Mouse (Mus musculus) MEL (cell line): ENCODE measurements around the gene Fgfr2. TPM values are rescaled to one million over a fixed set of nuclear protein-coding genes. Genes with fewer than 3 reads are reported as not detected.

Experiments used
- DNase-seq: peaks from one replicate; pipeline ENCODE4 v3.0.0; 2011; ENCODE audit warnings: low read depth, low spot score
- H3K27ac ChIP-seq: 2 replicates; pipeline ENCODE4 v1.5.1; 2012; ENCODE audit warnings: low read depth, mild to moderate bottlenecking, control low read depth, low read length, moderate library complexity; ENCODE audit not compliant: control insufficient read depth
- H3K27me3 ChIP-seq, 2 experiments: fragments of 150-350 bp in 1 of 2; sonication (generic) in 1 of 2; 2 replicates each; pipeline ENCODE4 v1.6.1; 2012; ENCODE audit warnings: low read length in 2 of 2, mild to moderate bottlenecking in 2 of 2, improper control_type of control experiment in 1 of 2, moderate library complexity in 1 of 2; ENCODE audit not compliant: insufficient read depth in 2 of 2, control insufficient read depth in 1 of 2
- H3K36me3 ChIP-seq, 2 experiments: 2 replicates each; pipeline ENCODE4 v1.6.1; 2012 to 2014; ENCODE audit warnings: low read length in 2 of 2, improper control_type of control experiment in 1 of 2, inconsistent platforms in 1 of 2, mild to moderate bottlenecking in 1 of 2; ENCODE audit not compliant: insufficient read depth in 2 of 2, control insufficient read depth in 1 of 2
- H3K4me1 ChIP-seq, 2 experiments: fragments of 150-350 bp in 1 of 2; sonication (generic) in 1 of 2; 2 replicates each; pipeline ENCODE4 v1.6.1; 2012; ENCODE audit warnings: low read length in 2 of 2, improper control_type of control experiment in 1 of 2, mild to moderate bottlenecking in 1 of 2; ENCODE audit not compliant: insufficient read depth in 2 of 2, control insufficient read depth in 1 of 2
- H3K4me3 ChIP-seq, 2 experiments: fragments of 150-350 bp in 1 of 2; sonication (generic) in 1 of 2; 2 replicates each; pipeline ENCODE4 v1.5.1; 2012; ENCODE audit warnings: low read depth in 2 of 2, low read length in 2 of 2, mild to moderate bottlenecking in 2 of 2, moderate library complexity in 2 of 2, control low read depth in 1 of 2, improper control_type of control experiment in 1 of 2; ENCODE audit not compliant: control insufficient read depth in 1 of 2, insufficient read depth in 1 of 2
- H3K79me2 ChIP-seq: 2 replicates; pipeline ENCODE4 v1.6.1; 2012; ENCODE audit warnings: mild to moderate bottlenecking, low read length, moderate library complexity; ENCODE audit not compliant: control insufficient read depth, poor library complexity, insufficient read depth
- H3K9ac ChIP-seq: 2 replicates; pipeline ENCODE4 v1.6.1; 2012; ENCODE audit warnings: low read depth, mild to moderate bottlenecking, control low read depth, low read length, moderate library complexity; ENCODE audit not compliant: control insufficient read depth, poor library complexity, severe bottlenecking
- H3K9me3 ChIP-seq: fragments of 150-350 bp; sonication (generic); replicated peaks from 2 replicates; pipeline ENCODE4 v1.6.1; 2012; ENCODE audit warnings: mild to moderate bottlenecking, low read length, improper control_type of control experiment, moderate library complexity; ENCODE audit not compliant: insufficient read depth
- BHLHE40 ChIP-seq: IDR thresholded peaks from 2 replicates; pipeline ENCODE4 v1.6.1; 2012; ENCODE audit warnings: low read depth, mild to moderate bottlenecking, inconsistent platforms, low read length, improper control_type of control experiment, borderline replicate concordance
- CHD1 ChIP-seq: IDR thresholded peaks from 2 replicates; pipeline ENCODE4 v1.6.1; 2012; ENCODE audit warnings: low read depth, mild to moderate bottlenecking, inconsistent platforms, low read length, improper control_type of control experiment
- CHD2 ChIP-seq: IDR thresholded peaks from 2 replicates; pipeline ENCODE4 v1.6.1; 2011; ENCODE audit warnings: low read length, improper control_type of control experiment
- CTCF ChIP-seq, 3 experiments: IDR thresholded peaks in 2 of 3; conservative IDR thresholded peaks in 1 of 3; 2 replicates each; pipeline ENCODE4 v1.5.1; 2011 to 2012; ENCODE audit warnings: low read length in 3 of 3, low read depth in 2 of 3, mild to moderate bottlenecking in 2 of 3, improper control_type of control experiment in 1 of 3, inconsistent platforms in 1 of 3, mixed read lengths in 1 of 3, moderate library complexity in 1 of 3; ENCODE audit not compliant: control insufficient read depth in 1 of 3, insufficient read depth in 1 of 3, poor library complexity in 1 of 3, severe bottlenecking in 1 of 3
- E2F4 ChIP-seq: IDR thresholded peaks from 2 replicates; pipeline ENCODE4 v1.6.1; 2011; ENCODE audit warnings: low read depth, low read length, improper control_type of control experiment, borderline replicate concordance
- ELF1 ChIP-seq: IDR thresholded peaks from 2 replicates; pipeline ENCODE4 v1.6.1; 2014; ENCODE audit warnings: low read depth, mild to moderate bottlenecking, inconsistent platforms, low read length, improper control_type of control experiment, moderate library complexity
- EP300 ChIP-seq, 2 experiments: IDR thresholded peaks; 2 replicates each; pipeline ENCODE4 v1.6.1; 2011; ENCODE audit warnings: improper control_type of control experiment in 2 of 2, low read length in 2 of 2, low read depth in 1 of 2, mild to moderate bottlenecking in 1 of 2
- GABPA ChIP-seq: IDR thresholded peaks from 2 replicates; pipeline ENCODE4 v1.6.1; 2012; ENCODE audit warnings: low read depth, mild to moderate bottlenecking, inconsistent platforms, low read length, improper control_type of control experiment, moderate library complexity
- HCFC1 ChIP-seq: IDR thresholded peaks from 2 replicates; pipeline ENCODE4 v1.6.1; 2012; ENCODE audit warnings: low read depth, mild to moderate bottlenecking, inconsistent platforms, low read length, improper control_type of control experiment, moderate library complexity
- MAFK ChIP-seq: IDR thresholded peaks from 2 replicates; pipeline ENCODE4 v1.6.1; 2011; ENCODE audit warnings: low read depth, mild to moderate bottlenecking, low read length, improper control_type of control experiment, borderline replicate concordance
- MAX ChIP-seq: IDR thresholded peaks from 2 replicates; pipeline ENCODE4 v1.6.1; 2011; ENCODE audit warnings: low read length, improper control_type of control experiment
- MAZ ChIP-seq: IDR thresholded peaks from 2 replicates; pipeline ENCODE4 v1.6.1; 2012; ENCODE audit warnings: low read depth, mild to moderate bottlenecking, inconsistent platforms, low read length, improper control_type of control experiment
- MYB ChIP-seq: IDR thresholded peaks from 2 replicates; pipeline ENCODE4 v1.6.1; 2011; ENCODE audit warnings: mild to moderate bottlenecking, low read depth, low read length, improper control_type of control experiment
- NRF1 ChIP-seq: IDR thresholded peaks from 2 replicates; pipeline ENCODE4 v1.6.1; 2014; ENCODE audit warnings: low read depth, mild to moderate bottlenecking, inconsistent platforms, low read length, improper control_type of control experiment, moderate library complexity; ENCODE audit not compliant: poor library complexity, insufficient read depth, severe bottlenecking
- POLR2A ChIP-seq, 2 experiments: IDR thresholded peaks; 2 replicates each; pipeline ENCODE4 v1.6.1; 2011 to 2012; ENCODE audit warnings: low read length in 2 of 2, mild to moderate bottlenecking in 2 of 2, control low read depth in 1 of 2, improper control_type of control experiment in 1 of 2, low read depth in 1 of 2, moderate library complexity in 1 of 2; ENCODE audit not compliant: control insufficient read depth in 1 of 2, insufficient read depth in 1 of 2, poor library complexity in 1 of 2
- POLR2AphosphoS2 ChIP-seq: IDR thresholded peaks from 2 replicates; pipeline ENCODE4 v1.6.1; 2011; ENCODE audit warnings: low read length, improper control_type of control experiment
- POLR2AphosphoS5 ChIP-seq: IDR thresholded peaks from 2 replicates; pipeline ENCODE4 v1.6.1; 2012; ENCODE audit warnings: low read depth, borderline replicate concordance, mild to moderate bottlenecking, inconsistent platforms, low read length, moderate library complexity, mixed read lengths
- SIN3A ChIP-seq: IDR thresholded peaks from 2 replicates; pipeline ENCODE4 v1.6.1; 2012; ENCODE audit warnings: low read length, improper control_type of control experiment, inconsistent platforms
- TAL1 ChIP-seq: IDR thresholded peaks from 2 replicates; pipeline ENCODE4 v1.6.1; 2012; ENCODE audit warnings: mild to moderate bottlenecking, inconsistent platforms, low read length, moderate library complexity, mixed read lengths
- TBP ChIP-seq: IDR thresholded peaks from 2 replicates; pipeline ENCODE4 v1.8.0; 2011; ENCODE audit warnings: low read depth, low read length, improper control_type of control experiment
- TCF12 ChIP-seq: IDR thresholded peaks from 2 replicates; pipeline ENCODE4 v1.6.1; 2014; ENCODE audit warnings: low read depth, mild to moderate bottlenecking, inconsistent platforms, low read length, improper control_type of control experiment, moderate library complexity
- USF2 ChIP-seq, 2 experiments: IDR thresholded peaks; 2 replicates each; pipeline ENCODE4 v1.6.1; 2011 to 2012; ENCODE audit warnings: improper control_type of control experiment in 2 of 2, low read length in 2 of 2, borderline replicate concordance in 1 of 2, inconsistent platforms in 1 of 2, low read depth in 1 of 2, mild to moderate bottlenecking in 1 of 2; ENCODE audit not compliant: insufficient read depth in 1 of 2
- ZC3H11A ChIP-seq: IDR thresholded peaks from 2 replicates; pipeline ENCODE4 v1.6.1; 2012; ENCODE audit warnings: low read depth, mild to moderate bottlenecking, inconsistent platforms, low read length, improper control_type of control experiment
- ZMIZ1 ChIP-seq: IDR thresholded peaks from 2 replicates; pipeline ENCODE4 v1.6.1; 2012; ENCODE audit warnings: low read depth, mild to moderate bottlenecking, inconsistent platforms, low read length, improper control_type of control experiment, moderate library complexity
- ZNF384 ChIP-seq: IDR thresholded peaks from 2 replicates; pipeline ENCODE4 v1.6.1; 2012; ENCODE audit warnings: low read depth, mild to moderate bottlenecking, inconsistent platforms, low read length, improper control_type of control experiment
- polyA plus RNA-seq, 2 experiments: library from polyadenylated mRNA; stranded (reverse) in 1 of 2; unstranded in 1 of 2; fragments of >175 nt in 1 of 2; fragments of >200 nt in 1 of 2; gene quantifications; 2 replicates each; pipeline versions ENCODE4 v1.2.1 to v1.2.4; 2012; ENCODE audit warnings: low replicate concordance in 2 of 2, low read depth in 1 of 2; ENCODE audit not compliant: insufficient read length in 2 of 2, insufficient read depth in 1 of 2, missing spikeins in 1 of 2
- total RNA-seq: library from RNA; depleted of rRNA; stranded (reverse); fragments of 300-350 nt; gene quantifications from 2 replicates; pipeline ENCODE4 v1.2.3, GENCODE M21; 2012

Gene Fgfr2
- total and polyA plus RNA-seq, 3 experiments: not detected

DNA sequence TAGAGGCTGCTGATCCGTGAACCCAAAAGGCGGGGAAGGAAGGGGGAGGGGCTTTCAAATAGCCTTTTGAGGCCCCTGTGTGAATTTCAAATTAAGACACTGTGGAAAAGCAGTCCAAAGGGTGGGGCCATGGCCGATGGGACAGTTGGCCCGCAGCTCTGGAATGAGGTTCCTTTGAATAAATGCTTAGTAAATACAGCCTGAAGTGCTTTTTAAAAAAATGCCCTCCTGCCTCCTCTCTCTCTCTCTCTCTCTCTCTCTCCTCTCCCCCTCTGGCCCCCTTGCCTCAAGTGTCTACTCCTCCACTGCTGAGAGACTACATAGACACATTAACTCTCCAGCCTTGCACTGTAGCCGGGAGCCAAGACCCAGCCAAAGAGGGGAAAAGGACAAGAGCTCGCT, 2917.0 kb downstream of the Fgfr2 start:
- Histone ChIP-seq H3K4me3 (no peak overlapping the region), H3K27ac (no peak overlapping the region), H3K36me3 (no peaks in the 10 kb centered on the region), H3K9me3 (no peaks in the 10 kb centered on the region), H3K79me2 (no peaks in the 10 kb centered on the region), H3K27me3 (no peaks in the 10 kb centered on the region), H3K9ac (no peak overlapping the region), H3K4me1 (no peaks in the 10 kb centered on the region)
- TF ChIP-seq TBP: no peak
- no peak for DNase-seq

DNA sequence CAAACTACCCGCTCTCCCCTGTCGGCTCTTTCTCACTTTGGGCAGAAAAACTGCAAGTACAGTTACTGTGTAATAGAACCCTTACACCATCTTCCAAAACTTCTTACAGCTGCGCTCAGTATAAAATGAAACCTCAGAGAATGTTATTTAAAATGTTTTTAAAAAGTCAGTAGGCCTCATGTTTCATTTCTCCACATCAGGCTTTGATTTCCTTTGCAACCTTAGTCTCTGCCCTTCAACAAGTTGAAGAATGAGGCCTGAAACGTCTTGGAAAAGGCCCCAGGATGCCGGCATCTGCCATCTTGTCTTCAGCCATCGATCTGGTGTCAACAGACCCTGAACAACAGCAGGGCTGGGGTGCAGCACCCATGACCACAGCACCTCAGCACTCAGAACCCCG, 2918.0 kb downstream of the Fgfr2 start:
- Histone ChIP-seq H3K27ac (no peak overlapping the region), H3K79me2 (no peaks in the 10 kb centered on the region), H3K27me3 (no peaks in the 10 kb centered on the region)
- TF ChIP-seq CHD2 (no peak), TCF12 (no peak), MAZ (no peak), CTCF (IDR thresholded peaks at IDR 0.05 in 2 of 3, conservative IDR thresholded peaks at IDR 0.05 in 1 of 3; ENCODE audit: control insufficient read depth in 1 of 3, insufficient read depth in 1 of 3, low read depth in 2 of 3, low read length in 3 of 3, poor library complexity in 1 of 3, severe bottlenecking in 1 of 3) (no peak), POLR2AphosphoS2 (no peak), POLR2AphosphoS5 (no peak), MAFK (no peak), CHD1 (no peak), TAL1 (no peak), BHLHE40 (no peak), MYB (no peak), ZMIZ1 (no peak), GABPA (no peak)
- TF ChIP-seq, all 39 proteins: peak for 0
- H3K4me3 ChIP-seq: no peak overlapping the region
- no peak for DNase-seq
- no peaks in the 10 kb centered on the region for H3K36me3 ChIP-seq
- no peaks in the 10 kb centered on the region for H3K4me1 ChIP-seq
- H3K9ac ChIP-seq: no peak overlapping the region
- no peaks in the 10 kb centered on the region for H3K9me3 ChIP-seq

DNA sequence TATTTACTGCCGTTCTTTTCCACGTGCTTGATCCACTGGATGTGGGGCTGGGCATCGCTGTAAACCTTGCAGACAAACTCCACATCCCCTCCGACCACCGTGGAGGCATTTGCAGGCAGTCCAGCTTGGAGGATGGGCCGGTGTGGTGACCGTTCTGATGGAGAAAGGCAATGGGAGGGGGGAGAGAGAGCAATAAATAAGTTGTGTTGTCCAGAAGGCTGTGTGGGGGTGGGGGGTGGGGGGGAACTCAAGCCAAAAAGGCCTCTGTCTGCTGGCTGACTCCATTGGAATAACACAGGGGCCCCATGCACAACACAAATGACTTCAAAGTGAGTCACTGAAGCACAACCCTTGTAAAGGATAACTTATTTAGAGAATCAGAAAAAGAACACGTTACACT, 2922.1 kb downstream of the Fgfr2 start:
- no peaks in the 10 kb centered on the region for H3K79me2 ChIP-seq
- H3K4me3 ChIP-seq: no peak overlapping the region
- no peaks in the 10 kb centered on the region for H3K36me3 ChIP-seq
- H3K4me1 ChIP-seq: no peaks in the 10 kb centered on the region
- no peak overlapping the region for H3K9ac ChIP-seq
- TF ChIP-seq ELF1: no peak
- TF ChIP-seq CTCF (IDR thresholded peaks at IDR 0.05 in 2 of 3, conservative IDR thresholded peaks at IDR 0.05 in 1 of 3; ENCODE audit: control insufficient read depth in 1 of 3, insufficient read depth in 1 of 3, low read depth in 2 of 3, low read length in 3 of 3, poor library complexity in 1 of 3, severe bottlenecking in 1 of 3): no peak
- TF ChIP-seq MAZ: no peak
- no peak for TF ChIP-seq POLR2AphosphoS5
- no peak for TF ChIP-seq ZC3H11A
- TF ChIP-seq ZMIZ1: no peak
- TF ChIP-seq GABPA: no peak
- no peak for TF ChIP-seq BHLHE40
- TF ChIP-seq POLR2AphosphoS2: no peak
- TF ChIP-seq NRF1: no peak
- TF ChIP-seq HCFC1: no peak
- no peak for TF ChIP-seq MAX
- TF ChIP-seq MAFK: no peak
- TF ChIP-seq POLR2A (IDR thresholded peaks at IDR 0.05; ENCODE audit: control insufficient read depth in 1 of 2, insufficient read depth in 1 of 2, low read depth in 1 of 2, low read length in 2 of 2, poor library complexity in 1 of 2): no peak
- no peak for TF ChIP-seq SIN3A
- TF ChIP-seq EP300 (IDR thresholded peaks at IDR 0.05; ENCODE audit: low read depth in 1 of 2, low read length in 2 of 2): no peak
- TF ChIP-seq USF2 (IDR thresholded peaks at IDR 0.05; ENCODE audit: borderline replicate concordance in 1 of 2, insufficient read depth in 1 of 2, low read depth in 1 of 2, low read length in 2 of 2): no peak
- TF ChIP-seq E2F4: no peak
- TF ChIP-seq ZNF384: no peak
- no peaks in the 10 kb centered on the region for H3K9me3 ChIP-seq
- no peak overlapping the region for H3K27ac ChIP-seq
- DNase-seq: no peak
- no peaks in the 10 kb centered on the region for H3K27me3 ChIP-seq
